Comparison of ENCODE assay signal across 8 mouse cellular contexts in genomic region chr7:73617910-73618757, GRCm38 (mm10).
DNase-seq lines count a peak whose midpoint lies in the region; ATAC-seq and TF ChIP-seq lines count a peak whose summit lies in the region.

No protein-coding gene starts in this region.

- H3K4me2 ChIP-seq in embryonic facial prominence, embryonic 15.5 days (replicated peaks), result peak overlapping the region; percentile 70
- H3K4me2 ChIP-seq in kidney, embryonic 14.5 days (replicated peaks; ENCODE audit: low read depth, low read length), result peak overlapping the region; percentile 77
- H3K4me2 ChIP-seq in limb, embryonic 14.5 days (replicated peaks; ENCODE audit: low read depth, low read length, severe bottlenecking), result peak overlapping the region; percentile 88
- peak overlapping the region; percentile 89 for H3K4me2 ChIP-seq in midbrain, embryonic 16.5 days (ENCODE audit: low read length)

- ATAC-seq in embryonic facial prominence, embryonic 15.5 days (ENCODE audit: insufficient number of reproducible peaks, low FRiP score, low TSS enrichment, low read depth), result peak; percentile 95
- peak; percentile 96 for ATAC-seq in kidney, embryonic 14.5 days (ENCODE audit: low FRiP score, low TSS enrichment)
- peak; percentile 93 for ATAC-seq in limb, embryonic 14.5 days (ENCODE audit: low FRiP score, low read depth)
- ATAC-seq in midbrain, embryonic 16.5 days, result peak; percentile 97

- no peak for TF ChIP-seq POLR2A in bone marrow macrophage, adult 2 months (IDR thresholded peaks at IDR 0.05; ENCODE audit: borderline replicate concordance, low read depth, low read length)
- peak; percentile 84; the same call in 1 of the 2 replicates for TF ChIP-seq POLR2A in limb, embryonic 14.5 days (IDR thresholded peaks at IDR 0.05; ENCODE audit: borderline replicate concordance, extremely low read depth, insufficient read depth, insufficient read length)
- TF ChIP-seq POLR2A in spleen, adult 2 months (IDR thresholded peaks at IDR 0.05; ENCODE audit: low read depth, low read length), result peak; percentile 85

- peaks cover 11% of the 10 kb centered on the region for H3K4me1 ChIP-seq in bone marrow macrophage, adult 2 months (ENCODE audit: control insufficient read depth, insufficient read depth, low read length)
- peaks cover 17% of the 10 kb centered on the region for H3K4me1 ChIP-seq in embryonic facial prominence, embryonic 15.5 days
- H3K4me1 ChIP-seq in kidney, embryonic 14.5 days (ENCODE audit: control insufficient read depth, insufficient read depth, low read length), result peaks cover 14% of the 10 kb centered on the region
- H3K4me1 ChIP-seq in limb, embryonic 14.5 days (ENCODE audit: control insufficient read depth, insufficient read depth, low read length), result peaks cover 26% of the 10 kb centered on the region
- H3K4me1 ChIP-seq in midbrain, embryonic 16.5 days (ENCODE audit: control insufficient read depth, insufficient read depth, low read length), result peaks cover 28% of the 10 kb centered on the region
- H3K4me1 ChIP-seq in spleen, adult 2 months (ENCODE audit: control insufficient read depth, insufficient read depth, insufficient read length), result peaks cover 3% of the 10 kb centered on the region; the same call in 1 of the 2 replicates

- peak overlapping the region; percentile 67 for H3K4me3 ChIP-seq in bone marrow macrophage, adult 2 months (ENCODE audit: insufficient read depth, low read length)
- peak overlapping the region; percentile 68 for H3K4me3 ChIP-seq in embryonic facial prominence, embryonic 15.5 days (replicated peaks)
- H3K4me3 ChIP-seq in kidney, embryonic 14.5 days (ENCODE audit: low read length), result peak overlapping the region; percentile 58
- H3K4me3 ChIP-seq in limb, embryonic 14.5 days (replicated peaks; ENCODE audit: low read length), result peak overlapping the region; percentile 67
- peak overlapping the region; percentile 66 for H3K4me3 ChIP-seq in midbrain, embryonic 16.5 days (ENCODE audit: low read depth, low read length)
- H3K4me3 ChIP-seq in spleen, adult 2 months (ENCODE audit: extremely low read depth, insufficient read depth, insufficient read length), result peak overlapping the region; percentile 99

- peak overlapping the region; percentile 100 for H3K27ac ChIP-seq in bone marrow macrophage, adult 2 months (ENCODE audit: insufficient read depth, low read depth, low read length)
- H3K27ac ChIP-seq in embryonic facial prominence, embryonic 15.5 days (replicated peaks), result peak overlapping the region; percentile 100
- H3K27ac ChIP-seq in kidney, embryonic 14.5 days (ENCODE audit: low read depth, low read length), result peak overlapping the region; percentile 99
- H3K27ac ChIP-seq in limb, embryonic 14.5 days (replicated peaks; ENCODE audit: low read depth, low read length), result peak overlapping the region; percentile 100
- H3K27ac ChIP-seq in midbrain, embryonic 16.5 days (ENCODE audit: low read length), result peak overlapping the region; percentile 100
- H3K27ac ChIP-seq in spleen, adult 2 months (ENCODE audit: insufficient read depth, low read length), result peak overlapping the region; percentile 100

- no peaks in the 10 kb centered on the region for H3K36me3 ChIP-seq in embryonic facial prominence, embryonic 15.5 days
- no peaks in the 10 kb centered on the region for H3K36me3 ChIP-seq in kidney, embryonic 14.5 days (ENCODE audit: control insufficient read depth, insufficient read depth, low read length)
- H3K36me3 ChIP-seq in limb, embryonic 14.5 days (ENCODE audit: control insufficient read depth, insufficient read depth, low read length), result no peaks in the 10 kb centered on the region
- H3K36me3 ChIP-seq in midbrain, embryonic 16.5 days (ENCODE audit: control insufficient read depth, insufficient read depth, low read length), result no peaks in the 10 kb centered on the region
- no peaks in the 10 kb centered on the region for H3K36me3 ChIP-seq in spleen, adult 2 months (ENCODE audit: control insufficient read depth, insufficient read depth, low read length)

- TF ChIP-seq CTCF in bone marrow macrophage, adult 2 months (IDR thresholded peaks at IDR 0.05; ENCODE audit: low read depth, low read length), result peak; percentile 27; the same call in 1 of the 2 replicates
- peak; percentile 92 for TF ChIP-seq CTCF in spleen, adult 2 months (IDR thresholded peaks at IDR 0.05; ENCODE audit: extremely low read depth, insufficient read depth, insufficient read length, insufficient replicate concordance)

- no peaks in the 10 kb centered on the region for H3K27me3 ChIP-seq in embryonic facial prominence, embryonic 15.5 days
- H3K27me3 ChIP-seq in kidney, embryonic 14.5 days (ENCODE audit: control insufficient read depth, insufficient read depth, low read length), result no peaks in the 10 kb centered on the region
- H3K27me3 ChIP-seq in limb, embryonic 14.5 days (ENCODE audit: control insufficient read depth, insufficient read depth, low read length), result no peaks in the 10 kb centered on the region
- no peaks in the 10 kb centered on the region for H3K27me3 ChIP-seq in midbrain, embryonic 16.5 days (ENCODE audit: control insufficient read depth, insufficient read depth, low read depth, low read length)
- no peaks in the 10 kb centered on the region for H3K27me3 ChIP-seq in spleen, adult 2 months (ENCODE audit: control insufficient read depth, insufficient read depth, low read length)

- peak overlapping the region; percentile 90 for H3K9ac ChIP-seq in embryonic facial prominence, embryonic 15.5 days
- H3K9ac ChIP-seq in kidney, embryonic 14.5 days (ENCODE audit: low read depth, low read length), result peak overlapping the region; percentile 84
- H3K9ac ChIP-seq in limb, embryonic 14.5 days (ENCODE audit: low read depth, low read length, severe bottlenecking), result peak overlapping the region; percentile 97
- H3K9ac ChIP-seq in midbrain, embryonic 16.5 days (ENCODE audit: low read depth, low read length), result peak overlapping the region; percentile 94

- DNase-seq in B cell, adult 2 months, result peak; percentile 100
- peak; percentile 98 to 99 for DNase-seq in heart, adult 9 months (ENCODE audit: low spot score in 2 of 2)
- peak; percentile 96 for DNase-seq in limb, embryonic 14.5 days (ENCODE audit: low spot score)
- DNase-seq in spleen, adult 2 months (ENCODE audit: low read depth in 1 of 2, low spot score in 2 of 2), result peak; percentile 95 to 96

- H3K9me3 ChIP-seq in embryonic facial prominence, embryonic 15.5 days (replicated peaks), result no peaks in the 10 kb centered on the region
- H3K9me3 ChIP-seq in kidney, embryonic 14.5 days (ENCODE audit: control insufficient read depth, low read length), result no peaks in the 10 kb centered on the region
- no peaks in the 10 kb centered on the region for H3K9me3 ChIP-seq in limb, embryonic 14.5 days (ENCODE audit: control insufficient read depth, low read length)
- no peaks in the 10 kb centered on the region for H3K9me3 ChIP-seq in midbrain, embryonic 16.5 days (replicated peaks; ENCODE audit: control insufficient read depth, low read length, poor library complexity, severe bottlenecking)

- under 1% methylated on average over 78 of the region's 86 CpGs for WGBS in embryonic facial prominence, embryonic 15.5 days
- under 1% methylated on average over 84 of the region's 86 CpGs for WGBS in kidney, embryonic 14.5 days
- WGBS in limb, embryonic 14.5 days, result under 1% methylated on average over 67 of the region's 86 CpGs
- WGBS in midbrain, embryonic 16.5 days, result under 1% methylated on average over 73 of the region's 86 CpGs
- under 1% methylated on average over 82 of the region's 86 CpGs for WGBS in spleen, adult 2 months

Comparison
In these comparisons a context has a peak if more than half of its experiments do, and no peak if none do; other contexts are left out.
1. Peak in every context shown above with its lines: DNase-seq, ATAC-seq, H3K4me3 ChIP-seq and H3K27ac ChIP-seq.